Mouse (Mus musculus) CH12.LX (cell line): Measurements from ENCODE around the gene Olfr1506.
"Not testable (repeated sequence)": the region's sequence is repeated elsewhere in the genome, so short reads cannot be mapped to it uniquely, and the experiment has no call there.

ENCODE experiments used
- CHD1 ChIP-seq: IDR thresholded peaks from 2 replicates; pipeline ENCODE4 v1.6.1; 2012; ENCODE audit warnings: low read depth, low read length, improper control_type of control experiment, inconsistent platforms
- CTCF ChIP-seq, 2 experiments: IDR thresholded peaks in 1 of 2; conservative IDR thresholded peaks in 1 of 2; 2 replicates each; pipeline ENCODE4 v1.5.1; 2011 to 2012; ENCODE audit warnings: low read depth in 2 of 2, low read length in 2 of 2, improper control_type of control experiment in 1 of 2, inconsistent platforms in 1 of 2, mild to moderate bottlenecking in 1 of 2, moderate library complexity in 1 of 2
- E2F4 ChIP-seq: IDR thresholded peaks from 2 replicates; pipeline ENCODE4 v1.6.1; 2011; ENCODE audit warnings: low read depth, low read length, improper control_type of control experiment; ENCODE audit not compliant: insufficient replicate concordance
- JUND ChIP-seq: conservative IDR thresholded peaks from 2 replicates; pipeline ENCODE4 v1.6.1; 2011; ENCODE audit warnings: low read depth, low read length, improper control_type of control experiment
- MAX ChIP-seq: IDR thresholded peaks from 2 replicates; pipeline ENCODE4 v1.6.1; 2011; ENCODE audit warnings: low read length, improper control_type of control experiment
- POLR2A ChIP-seq: IDR thresholded peaks from 2 replicates; pipeline ENCODE4 v1.6.1; 2011; ENCODE audit warnings: low read depth, mild to moderate bottlenecking, improper control_type of control experiment, low read length
- SMC3 ChIP-seq: IDR thresholded peaks from 2 replicates; pipeline ENCODE4 v1.6.1; 2011; ENCODE audit warnings: low read depth, low read length, improper control_type of control experiment
- TBP ChIP-seq: conservative IDR thresholded peaks from 2 replicates; pipeline ENCODE4 v1.6.1; 2011; ENCODE audit warnings: low read depth, low read length, improper control_type of control experiment
- USF1 ChIP-seq: IDR thresholded peaks from 2 replicates; pipeline ENCODE4 v1.6.1; 2014; ENCODE audit warnings: low read depth, mild to moderate bottlenecking, inconsistent platforms, low read length, improper control_type of control experiment

- TF ChIP-seq TBP; CTCF (conservative IDR thresholded peaks at IDR 0.05 in 1 of 2, IDR thresholded peaks at IDR 0.05 in 1 of 2; ENCODE audit: low read depth in 2 of 2, low read length in 2 of 2); POLR2A; JUND; E2F4; MAX; USF1; SMC3; CHD1: not testable (repeated sequence)
These were observed 24.7 kb downstream of the Olfr1506 start for GRCm38 (mm10) chr2:90199606-90200005.
